Mouse (Mus musculus) stomach, postnatal 0 days (tissue): ENCODE data around the gene Tsc1.

Experiments used
- CTCF ChIP-seq: IDR thresholded peaks from 2 replicates; pipeline ENCODE4 v1.5.1; 2016; ENCODE audit warnings: antibody characterized with exemption, low read depth, mild to moderate bottlenecking, moderate library complexity
- EP300 ChIP-seq: optimal IDR thresholded peaks from 2 replicates; pipeline ENCODE3; 2016; ENCODE audit warnings: antibody characterized with exemption

DNA sequence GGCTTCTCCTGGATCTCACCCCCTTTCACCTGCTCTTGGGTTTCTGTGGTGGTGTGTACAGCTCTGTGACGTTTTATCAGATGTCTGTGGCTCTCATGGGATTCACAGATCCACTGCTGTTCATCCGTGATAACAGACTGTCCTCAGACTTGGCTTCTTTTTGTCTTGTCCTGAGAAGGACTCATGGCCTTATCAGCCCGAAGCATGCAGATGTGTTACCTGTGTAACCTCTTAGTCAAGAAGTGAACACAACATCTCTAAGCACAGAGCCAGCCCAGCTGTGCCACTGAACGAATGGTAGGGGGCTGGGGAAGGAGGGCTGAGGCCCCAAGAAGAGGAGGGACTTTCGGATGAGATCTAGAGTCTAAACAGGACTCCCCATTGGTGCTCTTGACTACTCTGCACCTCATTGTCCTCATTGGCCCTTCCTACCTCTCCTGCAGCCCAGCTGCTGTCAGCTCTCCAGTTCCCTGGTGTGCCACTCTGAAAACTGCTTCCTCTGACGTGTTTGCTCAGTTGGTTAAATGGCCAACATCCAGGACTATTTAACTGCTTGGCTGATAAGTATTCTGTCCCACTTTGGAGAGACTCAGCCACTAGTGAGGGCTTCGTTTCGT lies 60.7 kb downstream of the Tsc1 start:
- TF ChIP-seq CTCF (no peak), EP300 (no peak)
